Mouse (Mus musculus): ENCODE data around the gene Csad. TPM values are rescaled to one million over a fixed set of nuclear protein-coding genes. Genes with fewer than 3 reads are reported as not detected.

The Csad gene
- polyA plus RNA-seq, 1 experiment = not detected

DNA sequence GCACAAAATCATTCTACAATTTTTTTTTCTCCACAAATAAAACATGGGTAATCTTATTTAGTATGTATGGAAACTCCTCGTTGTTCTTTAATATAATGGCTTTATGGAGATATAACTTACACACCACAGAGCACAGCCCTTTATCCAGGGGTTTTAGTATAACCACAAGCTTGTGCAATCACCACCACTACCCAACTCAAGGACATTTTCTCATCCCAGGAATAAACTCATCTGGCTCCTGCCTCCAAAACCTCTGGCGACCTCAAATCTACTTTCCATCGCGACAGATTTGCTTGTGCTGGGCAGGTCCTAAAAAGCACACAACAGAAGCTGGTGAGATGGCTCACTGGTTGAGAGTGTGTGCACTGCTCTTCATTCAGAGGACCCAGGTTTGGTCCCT is 10.9 kb downstream of the Csad start:
- Histone ChIP-seq H3K4me1 (ENCODE audit: control insufficient read depth, insufficient read depth, low read length) (no peaks in the 10 kb centered on the region), H3K27ac (ENCODE audit: insufficient read depth, low read depth, low read length) (no peak overlapping the region), H3K4me3 (ENCODE audit: insufficient read depth, low read depth, low read length) (no peak overlapping the region)
- TF ChIP-seq CTCF (IDR thresholded peaks at IDR 0.05; ENCODE audit: insufficient read depth, low read depth, low read length) (no peak), POLR2A (IDR thresholded peaks at IDR 0.05; ENCODE audit: insufficient read depth, low read depth, low read length) (no peak)
- WGBS = 86% methylated on average over 4 of the region's 4 CpGs

DNA sequence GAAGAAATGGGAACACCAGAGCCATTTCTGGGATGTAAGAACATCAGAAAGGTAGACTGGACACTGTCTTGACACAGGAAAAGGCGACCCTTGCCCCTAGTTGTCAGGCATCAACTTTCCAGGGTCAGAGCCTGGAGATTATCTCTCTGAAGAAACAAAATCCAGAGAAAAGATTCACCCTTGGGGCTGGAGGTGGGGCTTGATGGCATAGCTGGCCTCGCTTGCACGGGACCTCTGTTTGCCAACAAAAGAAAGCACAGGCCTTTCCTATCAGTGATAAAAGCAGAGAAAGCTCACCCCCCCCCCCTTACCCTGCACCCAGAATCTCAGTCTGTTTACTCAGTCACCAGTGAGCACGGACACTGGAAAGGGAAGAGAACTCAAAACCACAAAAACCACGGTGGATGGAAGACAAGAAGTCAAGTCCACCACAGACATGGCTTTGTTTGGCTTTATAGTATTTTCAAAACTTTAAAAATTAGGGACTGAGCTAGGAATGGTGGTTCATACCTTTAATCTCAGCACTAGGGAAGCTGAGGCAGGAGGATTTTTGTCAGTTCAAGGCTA is 11.6 kb downstream of the Csad start:
- Histone ChIP-seq H3K4me1 (ENCODE audit: control insufficient read depth, insufficient read depth, low read length) (no peaks in the 10 kb centered on the region), H3K27ac (ENCODE audit: insufficient read depth, low read depth, low read length) (no peak overlapping the region), H3K4me3 (ENCODE audit: insufficient read depth, low read depth, low read length) (no peak overlapping the region)
- no peak for TF ChIP-seq CTCF (IDR thresholded peaks at IDR 0.05; ENCODE audit: insufficient read depth, low read depth, low read length)
- TF ChIP-seq POLR2A (IDR thresholded peaks at IDR 0.05; ENCODE audit: insufficient read depth, low read depth, low read length) = no peak
- WGBS = 84% methylated on average over 5 of the region's 5 CpGs

DNA sequence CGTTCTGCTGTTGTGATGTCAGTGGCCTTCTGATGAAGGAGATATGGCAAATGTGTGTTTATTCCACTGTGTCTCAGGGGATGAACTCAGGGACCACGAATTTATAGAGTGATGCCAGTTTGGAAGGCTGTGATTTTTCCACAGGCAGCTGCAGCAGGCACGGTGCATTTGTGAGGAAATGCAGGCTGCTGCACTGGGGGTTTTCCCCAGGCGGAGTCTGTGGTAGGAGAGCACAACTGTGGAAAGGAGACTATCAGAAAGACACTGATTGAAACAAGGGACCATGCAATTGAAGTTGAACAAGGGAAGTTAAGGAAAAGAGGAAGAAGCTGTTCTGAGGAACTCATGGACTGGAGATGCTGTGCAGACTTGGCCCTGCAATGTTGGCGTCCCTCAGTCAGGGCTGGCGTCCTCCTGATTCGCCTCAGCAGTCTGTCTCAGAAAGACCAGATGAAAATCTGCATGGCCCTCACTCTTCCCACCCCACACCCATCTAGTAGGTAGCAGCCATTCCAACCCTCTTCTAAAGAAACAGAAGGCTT is 12.2 kb downstream of the Csad start:
- no peak overlapping the region for H3K4me3 ChIP-seq (ENCODE audit: insufficient read depth, low read depth, low read length)
- TF ChIP-seq POLR2A (IDR thresholded peaks at IDR 0.05; ENCODE audit: insufficient read depth, low read depth, low read length) = no peak
- TF ChIP-seq CTCF (IDR thresholded peaks at IDR 0.05; ENCODE audit: insufficient read depth, low read depth, low read length) = no peak
- H3K27ac ChIP-seq (ENCODE audit: insufficient read depth, low read depth, low read length) = no peak overlapping the region
- no peaks in the 10 kb centered on the region for H3K4me1 ChIP-seq (ENCODE audit: control insufficient read depth, insufficient read depth, low read length)
- WGBS = 83% methylated on average over 7 of the region's 7 CpGs

DNA sequence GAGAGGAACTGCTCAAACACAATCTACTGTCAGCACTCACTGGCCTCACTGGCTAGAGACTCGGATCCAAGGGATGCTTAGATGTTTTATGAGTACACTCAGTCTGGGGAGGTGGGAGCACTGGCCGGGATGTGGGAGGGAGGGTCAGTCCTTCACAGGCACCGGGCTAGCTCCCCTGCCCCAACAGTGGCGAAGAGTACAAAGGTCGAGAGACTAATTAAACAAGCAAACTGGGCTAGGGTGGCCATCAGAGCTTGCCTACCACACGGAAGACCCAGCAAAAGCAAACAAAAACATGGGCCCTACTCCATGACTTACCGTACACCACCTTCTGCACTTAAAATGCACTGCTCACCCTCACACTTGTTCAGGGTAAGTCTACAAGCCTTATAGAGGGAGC is 12.8 kb downstream of the Csad start:
- WGBS = 77% methylated on average over 7 of the region's 7 CpGs
- H3K27ac ChIP-seq (ENCODE audit: insufficient read depth, low read depth, low read length) = no peak overlapping the region
- no peak for TF ChIP-seq CTCF (IDR thresholded peaks at IDR 0.05; ENCODE audit: insufficient read depth, low read depth, low read length)
- H3K4me3 ChIP-seq (ENCODE audit: insufficient read depth, low read depth, low read length) = no peak overlapping the region
- H3K4me1 ChIP-seq (ENCODE audit: control insufficient read depth, insufficient read depth, low read length) = no peaks in the 10 kb centered on the region

GRCm38 (mm10) chr15:102188883-102189282 is 15.6 kb downstream of the Csad start:
- 70% methylated on average over 6 of the region's 6 CpGs for WGBS

DNA sequence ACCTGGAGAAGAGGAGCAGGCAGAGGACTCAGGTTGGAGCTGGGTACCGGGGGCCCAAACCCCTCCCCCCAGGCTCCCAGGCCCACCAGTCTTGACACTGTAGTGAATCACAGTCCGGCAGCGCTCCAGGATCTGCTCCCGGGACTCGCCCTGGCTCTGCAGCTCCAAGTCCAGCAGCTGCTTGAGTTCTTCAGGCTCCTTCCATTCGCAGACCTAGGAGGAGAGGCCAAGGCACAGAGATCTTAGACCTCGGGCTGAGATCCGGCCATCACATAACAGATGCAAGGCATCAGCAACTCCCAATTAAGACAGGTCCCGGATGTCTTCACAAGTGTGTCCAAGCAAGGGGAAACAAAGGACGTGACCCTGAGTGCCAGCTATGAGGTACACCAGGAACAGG is 16.4 kb downstream of the Csad start:
- Histone ChIP-seq H3K4me3 (ENCODE audit: insufficient read depth, low read depth, low read length) (no peak overlapping the region), H3K4me1 (ENCODE audit: control insufficient read depth, insufficient read depth, low read length) (no peaks in the 10 kb centered on the region), H3K27ac (ENCODE audit: insufficient read depth, low read depth, low read length) (no peak overlapping the region)
- 93% methylated on average over 10 of the region's 10 CpGs for WGBS
- TF ChIP-seq POLR2A (IDR thresholded peaks at IDR 0.05; ENCODE audit: insufficient read depth, low read depth, low read length) = no peak
- TF ChIP-seq CTCF (IDR thresholded peaks at IDR 0.05; ENCODE audit: insufficient read depth, low read depth, low read length) = no peak

More at GRCm38 (mm10) chr15:102188883-102189282, 15.6 kb downstream of the Csad start:
- H3K4me1 ChIP-seq (ENCODE audit: control insufficient read depth, insufficient read depth, low read length) = no peaks in the 10 kb centered on the region
- no peak overlapping the region for H3K4me3 ChIP-seq (ENCODE audit: insufficient read depth, low read depth, low read length)
- TF ChIP-seq POLR2A (IDR thresholded peaks at IDR 0.05; ENCODE audit: insufficient read depth, low read depth, low read length) (no peak), CTCF (IDR thresholded peaks at IDR 0.05; ENCODE audit: insufficient read depth, low read depth, low read length) (no peak)
- H3K27ac ChIP-seq (ENCODE audit: insufficient read depth, low read depth, low read length) = no peak overlapping the region

DNA sequence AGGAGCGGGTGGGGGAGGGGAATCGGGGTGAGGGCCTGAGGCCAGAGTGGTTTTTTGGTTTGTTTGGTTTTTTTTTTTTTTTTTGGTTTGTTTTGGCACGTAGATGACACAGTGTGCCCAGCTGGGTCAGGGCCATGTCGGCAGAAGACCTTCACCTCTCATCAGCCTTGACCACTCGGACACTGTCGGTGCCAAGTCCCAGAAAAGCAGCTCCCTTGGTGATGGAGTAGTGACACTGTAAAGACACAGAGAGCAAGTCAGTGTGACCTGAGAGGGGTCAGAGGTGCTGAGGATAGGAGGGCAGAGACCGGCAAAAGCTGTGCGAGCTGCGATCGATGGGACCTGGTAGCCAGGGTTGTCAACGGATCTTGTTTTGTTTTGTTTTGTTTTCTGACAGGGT is 18.3 kb downstream of the Csad start:
- Histone ChIP-seq H3K27ac (ENCODE audit: insufficient read depth, low read depth, low read length) (no peak overlapping the region), H3K4me1 (ENCODE audit: control insufficient read depth, insufficient read depth, low read length) (no peaks in the 10 kb centered on the region), H3K4me3 (ENCODE audit: insufficient read depth, low read depth, low read length) (no peak overlapping the region)
- no peak for TF ChIP-seq CTCF (IDR thresholded peaks at IDR 0.05; ENCODE audit: insufficient read depth, low read depth, low read length)
- no peak for TF ChIP-seq POLR2A (IDR thresholded peaks at IDR 0.05; ENCODE audit: insufficient read depth, low read depth, low read length)
- 86% methylated on average over 11 of the region's 11 CpGs for WGBS

GRCm38 (mm10) chr15:102183076-102183475 is 21.4 kb downstream of the Csad start:
- H3K4me3 ChIP-seq (ENCODE audit: insufficient read depth, low read depth, low read length) = no peak overlapping the region
- no peaks in the 10 kb centered on the region for H3K4me1 ChIP-seq (ENCODE audit: control insufficient read depth, insufficient read depth, low read length)
- WGBS = 90% methylated on average over 3 of the region's 3 CpGs
- no peak overlapping the region for H3K27ac ChIP-seq (ENCODE audit: insufficient read depth, low read depth, low read length)
- no peak for TF ChIP-seq POLR2A (IDR thresholded peaks at IDR 0.05; ENCODE audit: insufficient read depth, low read depth, low read length)

- 93% methylated on average over 14 of the region's 14 CpGs for WGBS
- no peaks in the 10 kb centered on the region for H3K4me1 ChIP-seq (ENCODE audit: control insufficient read depth, insufficient read depth, low read length)
- H3K27ac ChIP-seq (ENCODE audit: insufficient read depth, low read depth, low read length) = no peak overlapping the region
- no peak overlapping the region for H3K4me3 ChIP-seq (ENCODE audit: insufficient read depth, low read depth, low read length)
- TF ChIP-seq POLR2A (IDR thresholded peaks at IDR 0.05; ENCODE audit: insufficient read depth, low read depth, low read length) (no peak), CTCF (IDR thresholded peaks at IDR 0.05; ENCODE audit: insufficient read depth, low read depth, low read length) (no peak)
Measured at GRCm38 (mm10) chr15:102179924-102180323, 24.6 kb downstream of the Csad start.

DNA sequence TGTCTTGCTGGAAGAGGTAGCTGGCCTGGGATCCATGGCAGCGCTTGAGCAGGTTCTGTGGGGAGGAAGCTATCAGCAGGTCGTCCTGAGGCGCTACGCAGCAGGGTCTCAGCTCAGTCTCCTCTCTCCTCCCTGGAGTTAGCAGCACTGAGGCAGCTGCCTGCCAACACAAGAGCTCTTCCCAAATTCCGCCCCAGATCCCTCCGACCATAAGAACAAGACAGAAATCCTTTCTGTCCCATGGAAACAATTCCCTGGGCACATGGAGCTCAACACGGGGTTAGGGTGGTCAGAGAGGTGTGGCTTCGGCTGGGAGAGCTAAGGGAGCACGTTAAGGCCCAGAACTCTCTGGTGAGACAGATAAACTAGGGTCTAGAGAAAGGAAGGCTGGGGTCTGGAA is 25.4 kb downstream of the Csad start:
- WGBS = 88% methylated on average over 9 of the region's 9 CpGs

More for the DNA sequence above, 25.4 kb downstream of the Csad start:
- H3K4me3 ChIP-seq (ENCODE audit: insufficient read depth, low read depth, low read length) = no peak overlapping the region
- H3K27ac ChIP-seq (ENCODE audit: insufficient read depth, low read depth, low read length) = no peak overlapping the region
- TF ChIP-seq CTCF (IDR thresholded peaks at IDR 0.05; ENCODE audit: insufficient read depth, low read depth, low read length) (no peak), POLR2A (IDR thresholded peaks at IDR 0.05; ENCODE audit: insufficient read depth, low read depth, low read length) (no peak)
- H3K4me1 ChIP-seq (ENCODE audit: control insufficient read depth, insufficient read depth, low read length) = no peaks in the 10 kb centered on the region

All from olfactory bulb, adult 2 months (tissue).